Mouse (Mus musculus) layer of hippocampus, postnatal 36 days (tissue): Measurements from ENCODE around the gene Rxfp4. TPM values are rescaled to one million over a fixed set of nuclear protein-coding genes. Genes with fewer than 3 reads are reported as not detected.

ENCODE experiments used
- DNase-seq, 2 experiments: peaks; one replicate each; pipeline ENCODE4 v3.0.0; 2022
- total RNA-seq, 2 experiments: library from RNA; stranded (reverse); gene quantifications; 2 replicates each; pipeline ENCODE4 v1.2.3; 2021

The Rxfp4 gene
- total RNA-seq = not detected

- DNase-seq = no peak
These were observed at the start of gene Rxfp4 for GRCm38 (mm10) chr3:88652846-88653515. TSS of gene Rxfp4 (minus strand) at chr3:88653142.

- no peak for DNase-seq
These were observed 48.3 kb upstream of the Rxfp4 start for GRCm38 (mm10) chr3:88701222-88701621.

GRCm38 (mm10) chr3:88700247-88700646 is 47.3 kb upstream of the Rxfp4 start:
- no peak for DNase-seq

- no peak for DNase-seq
These were observed 45.9 kb upstream of the Rxfp4 start for GRCm38 (mm10) chr3:88698834-88699233.

GRCm38 (mm10) chr3:88698051-88698450 is 45.1 kb upstream of the Rxfp4 start:
- no peak for DNase-seq

- no peak for DNase-seq
These were observed 42.6 kb upstream of the Rxfp4 start for GRCm38 (mm10) chr3:88695545-88695944.

GRCm38 (mm10) chr3:88689079-88689478 is 36.1 kb upstream of the Rxfp4 start:
- no peak for DNase-seq

GRCm38 (mm10) chr3:88686734-88687611 is 34.0 kb upstream of the Rxfp4 start:
- no peak for DNase-seq

- no peak for DNase-seq
These were observed 33.1 kb upstream of the Rxfp4 start for GRCm38 (mm10) chr3:88685958-88686451.

- DNase-seq = peak; percentile 97 to 98
These were observed 32.3 kb upstream of the Rxfp4 start, which contains the start of gene Khdc4 for GRCm38 (mm10) chr3:88684980-88685941. TSS of gene Khdc4 (plus strand) at chr3:88685803.

GRCm38 (mm10) chr3:88684236-88684979 is 31.5 kb upstream of the Rxfp4 start:
- DNase-seq = no peak

- no peak for DNase-seq
These were observed 30.9 kb upstream of the Rxfp4 start for GRCm38 (mm10) chr3:88683814-88684213.

GRCm38 (mm10) chr3:88677399-88677798 is 24.5 kb upstream of the Rxfp4 start:
- peak; percentile 42 to 50 for DNase-seq

- no peak for DNase-seq
These were observed 11.2 kb upstream of the Rxfp4 start for GRCm38 (mm10) chr3:88664095-88664494.

- no peak for DNase-seq
These were observed 6.9 kb upstream of the Rxfp4 start for GRCm38 (mm10) chr3:88659798-88660197.

- no peak for DNase-seq
These were observed 5.6 kb upstream of the Rxfp4 start for GRCm38 (mm10) chr3:88658441-88659127.

- no peak for DNase-seq
These were observed 2.7 kb upstream of the Rxfp4 start for GRCm38 (mm10) chr3:88655619-88656018.

GRCm38 (mm10) chr3:88654621-88655020 is 1.7 kb upstream of the Rxfp4 start:
- DNase-seq = no peak

- DNase-seq = no peak
These were observed 801 bp upstream of the Rxfp4 start for GRCm38 (mm10) chr3:88653516-88654370.
